35 mouse cellular contexts compared by ENCODE assay signal in the genomic region with DNA sequence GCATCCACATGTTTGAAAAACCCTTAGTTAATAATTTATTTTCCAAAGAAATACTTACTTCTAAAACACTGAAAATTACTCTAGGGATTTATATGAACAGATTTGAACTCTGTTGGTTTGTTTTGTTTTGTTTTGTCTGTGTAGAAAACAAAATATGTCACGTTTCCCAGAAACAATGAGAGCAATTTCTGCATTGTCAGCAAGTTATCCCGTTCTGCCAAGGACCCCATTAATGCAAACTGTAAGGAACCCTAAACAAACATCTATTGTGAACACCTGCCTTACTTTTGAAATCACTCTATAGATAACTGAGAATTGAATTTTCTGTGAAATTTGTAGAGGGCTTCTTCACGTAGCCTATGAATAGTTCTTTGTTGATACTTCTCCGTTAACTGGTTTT.
"Had no signal": no experiment of that assay in that cellular context is flagged by ENCODE, and none has a peak within 500 bp of the region (broad histone marks: within the 10 kb centered on the region; RNA-seq: fewer than 3 reads in every experiment).

No protein-coding gene starts in this region.

- H3K4me2 ChIP-seq: heart, embryonic 11.5 days; heart, embryonic 12.5 days; heart, embryonic 13.5 days; heart, embryonic 15.5 days; hindbrain, embryonic 12.5 days; hindbrain, embryonic 13.5 days; hindbrain, embryonic 14.5 days; hindbrain, embryonic 15.5 days; intestine, embryonic 15.5 days; kidney, embryonic 15.5 days had no signal

- H3K9ac ChIP-seq: heart, embryonic 12.5 days; heart, embryonic 13.5 days; heart, embryonic 15.5 days; hindbrain, embryonic 12.5 days; hindbrain, embryonic 13.5 days; hindbrain, embryonic 14.5 days; hindbrain, embryonic 15.5 days; intestine, embryonic 15.5 days; kidney, embryonic 15.5 days had no signal

- DNase-seq: heart, postnatal 10 days; heart, postnatal 14 days; heart, postnatal 36 days; heart, postnatal 4 days; kidney, adult 11 months; kidney, adult 18-20 months; kidney, adult 2 months; kidney, adult 8-10 months; kidney, adult 9 months; kidney, postnatal 10 days; kidney, postnatal 14 days; kidney, postnatal 25 days; kidney, postnatal 36 days; kidney, postnatal 4 days; layer of hippocampus, adult 9-11 months; layer of hippocampus, postnatal 36 days had no signal

- H3K27me3 ChIP-seq: heart, embryonic 12.5 days; heart, embryonic 13.5 days; heart, embryonic 15.5 days; hindbrain, embryonic 12.5 days; hindbrain, embryonic 13.5 days; hindbrain, embryonic 15.5 days; intestine, embryonic 15.5 days; kidney, embryonic 15.5 days had no signal

- H3K27ac ChIP-seq: heart, embryonic 10.5 days; heart, embryonic 13.5 days; heart, embryonic 15.5 days; hindbrain, embryonic 10.5 days; hindbrain, embryonic 12.5 days; hindbrain, embryonic 13.5 days; hindbrain, embryonic 14.5 days; hindbrain, embryonic 15.5 days; hindbrain, postnatal 0 days; intestine, embryonic 15.5 days; kidney, embryonic 15.5 days; kidney, postnatal 0 days; layer of hippocampus, adult 2 months; left cerebral cortex, adult 2 months had no signal

- ATAC-seq: hindbrain, embryonic 16.5 days; hindbrain, postnatal 0 days; inflammation-experienced regulatory T-cells, adult 6 months; intestine, embryonic 15.5 days; intestine, postnatal 0 days had no signal

- H3K4me1 ChIP-seq: heart, embryonic 15.5 days; hindbrain, embryonic 12.5 days; hindbrain, embryonic 13.5 days; hindbrain, embryonic 15.5 days; intestine, embryonic 15.5 days; kidney, embryonic 15.5 days had no signal

- H3K4me3 ChIP-seq: heart, embryonic 10.5 days; heart, embryonic 12.5 days; heart, embryonic 13.5 days; heart, embryonic 15.5 days; hindbrain, embryonic 10.5 days; hindbrain, embryonic 12.5 days; hindbrain, embryonic 13.5 days; hindbrain, embryonic 15.5 days; intestine, embryonic 15.5 days; kidney, embryonic 15.5 days; layer of hippocampus, adult 2 months; left cerebral cortex, adult 2 months had no signal

- H3K9me3 ChIP-seq: heart, embryonic 10.5 days; heart, embryonic 12.5 days; heart, embryonic 13.5 days; heart, embryonic 15.5 days; hindbrain, embryonic 10.5 days; hindbrain, embryonic 12.5 days; hindbrain, embryonic 13.5 days; hindbrain, embryonic 15.5 days; intestine, embryonic 15.5 days; kidney, embryonic 15.5 days had no signal

- H3K36me3 ChIP-seq: heart, embryonic 10.5 days; heart, embryonic 12.5 days; heart, embryonic 13.5 days; heart, embryonic 15.5 days; hindbrain, embryonic 10.5 days; hindbrain, embryonic 12.5 days; hindbrain, embryonic 13.5 days; hindbrain, embryonic 15.5 days; intestine, embryonic 15.5 days; kidney, embryonic 15.5 days had no signal
